Comparison of ENCODE assay signal across 20 mouse cellular contexts in genomic region chr12:107547194-107547885, GRCm38 (mm10). TPM values are rescaled to one million over a fixed set of nuclear protein-coding genes. Genes with fewer than 3 reads are reported as not detected.
DNase-seq lines count a peak whose midpoint lies in the region; ATAC-seq and TF ChIP-seq lines count a peak whose summit lies in the region.
"Had no signal": no experiment of that assay in that cellular context is flagged by ENCODE, and none has a peak within 500 bp of the region (broad histone marks: within the 10 kb centered on the region; RNA-seq: fewer than 3 reads in every experiment).

No protein-coding gene starts in this region.

- H3K27me3 ChIP-seq in hindbrain, postnatal 0 days (ENCODE audit: insufficient read depth, low read length): no peaks in the 10 kb centered on the region
- H3K27me3 ChIP-seq in hindbrain, embryonic 12.5 days: no peaks in the 10 kb centered on the region
- H3K27me3 ChIP-seq in midbrain, embryonic 11.5 days (ENCODE audit: control insufficient read depth, insufficient read depth, low read length): no peaks in the 10 kb centered on the region
- no peaks in the 10 kb centered on the region for H3K27me3 ChIP-seq in midbrain, embryonic 15.5 days (replicated peaks)
- no peaks in the 10 kb centered on the region for H3K27me3 ChIP-seq in midbrain, postnatal 0 days (ENCODE audit: insufficient read depth, low read length)
- no peaks in the 10 kb centered on the region for H3K27me3 ChIP-seq in thymus, adult 2 months (ENCODE audit: control insufficient read depth, insufficient read depth, low read length)
- H3K27me3 ChIP-seq: limb, embryonic 15.5 days; neural tube, embryonic 12.5 days had no signal

- no peak; the same call in 1 of the 2 replicates for ATAC-seq in hindbrain, postnatal 0 days
- no peak for ATAC-seq in hindbrain, embryonic 12.5 days (ENCODE audit: low FRiP score)
- no peak for ATAC-seq in midbrain, embryonic 11.5 days (ENCODE audit: low FRiP score)
- no peak for ATAC-seq in midbrain, embryonic 15.5 days (replicated peaks)
- ATAC-seq in midbrain, postnatal 0 days (ENCODE audit: low FRiP score): no peak
- ATAC-seq: activated CD4-positive, CD25-positive, alpha-beta regulatory T cell, adult 4 months; hindbrain, embryonic 16.5 days; liver, postnatal 0 days had no signal

- peak; percentile 4 for DNase-seq in embryo, embryonic 10.5 days (ENCODE audit: low spot score)
- no peak for DNase-seq in embryo, embryonic 10 days (ENCODE audit: low spot score)
- DNase-seq in hindbrain, postnatal 0 days (ENCODE audit: low spot score): peak; percentile 29
- peak; percentile 82 for DNase-seq in midbrain, embryonic 11.5 days (ENCODE audit: low spot score, missing footprints)
- DNase-seq in midbrain, postnatal 0 days (ENCODE audit: low spot score): peak; percentile 39
- DNase-seq in thymus, adult 2 months: no peak
- DNase-seq: liver, postnatal 0 days; right cerebral cortex, postnatal 25 days; thymus, adult 18-20 months had no signal

- 42% methylated on average over 5 of the region's 5 CpGs for WGBS in hindbrain, postnatal 0 days
- 53% methylated on average over 5 of the region's 5 CpGs for WGBS in hindbrain, embryonic 12.5 days
- WGBS in midbrain, embryonic 11.5 days: 51% methylated on average over 5 of the region's 5 CpGs
- 51% methylated on average over 5 of the region's 5 CpGs for whole genome bisulfite sequencing in midbrain, embryonic 15.5 days
- 51% methylated on average over 5 of the region's 5 CpGs for WGBS in midbrain, postnatal 0 days
- 81% methylated on average over 5 of the region's 5 CpGs for WGBS in thymus, adult 2 months

- no peak overlapping the region for H3K27ac ChIP-seq in hindbrain, postnatal 0 days
- H3K27ac ChIP-seq in hindbrain, embryonic 12.5 days: no peak overlapping the region
- no peak overlapping the region for H3K27ac ChIP-seq in midbrain, embryonic 11.5 days (ENCODE audit: low read depth, low read length)
- H3K27ac ChIP-seq in midbrain, embryonic 15.5 days: no peak overlapping the region
- no peak overlapping the region for H3K27ac ChIP-seq in midbrain, postnatal 0 days (ENCODE audit: low read depth, low read length)
- H3K27ac ChIP-seq in thymus, adult 2 months (ENCODE audit: control insufficient read depth, insufficient read depth, low read length): no peak overlapping the region
- H3K27ac ChIP-seq: limb, embryonic 15.5 days; neural tube, embryonic 12.5 days had no signal

- H3K36me3 ChIP-seq in hindbrain, postnatal 0 days (ENCODE audit: insufficient read depth, low read length): no peaks in the 10 kb centered on the region
- no peaks in the 10 kb centered on the region for H3K36me3 ChIP-seq in hindbrain, embryonic 12.5 days
- H3K36me3 ChIP-seq in midbrain, embryonic 11.5 days (ENCODE audit: control insufficient read depth, insufficient read depth, low read length): no peaks in the 10 kb centered on the region
- H3K36me3 ChIP-seq in midbrain, embryonic 15.5 days (replicated peaks): no peaks in the 10 kb centered on the region
- H3K36me3 ChIP-seq in midbrain, postnatal 0 days (ENCODE audit: insufficient read depth, low read length): no peaks in the 10 kb centered on the region
- H3K36me3 ChIP-seq in thymus, adult 2 months (ENCODE audit: control insufficient read depth, insufficient read depth, low read length): no peaks in the 10 kb centered on the region
- H3K36me3 ChIP-seq: limb, embryonic 15.5 days; neural tube, embryonic 12.5 days had no signal

- TF ChIP-seq POLR2A in thymus, adult 2 months (IDR thresholded peaks at IDR 0.05; ENCODE audit: control insufficient read depth, extremely low read depth, insufficient read depth, low read length, poor library complexity): no peak

- no peaks in the 10 kb centered on the region for H3K9me3 ChIP-seq in hindbrain, postnatal 0 days (ENCODE audit: low read length)
- no peaks in the 10 kb centered on the region for H3K9me3 ChIP-seq in hindbrain, embryonic 12.5 days (replicated peaks)
- no peaks in the 10 kb centered on the region for H3K9me3 ChIP-seq in midbrain, embryonic 11.5 days (ENCODE audit: control insufficient read depth, low read length)
- no peaks in the 10 kb centered on the region for H3K9me3 ChIP-seq in midbrain, embryonic 15.5 days
- H3K9me3 ChIP-seq in midbrain, postnatal 0 days (ENCODE audit: low read length): no peaks in the 10 kb centered on the region
- H3K9me3 ChIP-seq: limb, embryonic 15.5 days; neural tube, embryonic 12.5 days had no signal

- H3K4me2 ChIP-seq in hindbrain, postnatal 0 days (ENCODE audit: low read depth, low read length): no peak overlapping the region
- no peak overlapping the region for H3K4me2 ChIP-seq in hindbrain, embryonic 12.5 days (replicated peaks)
- no peak overlapping the region for H3K4me2 ChIP-seq in midbrain, embryonic 11.5 days
- no peak overlapping the region for H3K4me2 ChIP-seq in midbrain, embryonic 15.5 days
- H3K4me2 ChIP-seq in midbrain, postnatal 0 days (ENCODE audit: low read depth, low read length, poor library complexity, severe bottlenecking): no peak overlapping the region
- H3K4me2 ChIP-seq: limb, embryonic 15.5 days; neural tube, embryonic 12.5 days had no signal

- H3K4me3 ChIP-seq in hindbrain, postnatal 0 days (ENCODE audit: low read length): no peak overlapping the region
- no peak overlapping the region for H3K4me3 ChIP-seq in hindbrain, embryonic 12.5 days
- H3K4me3 ChIP-seq in midbrain, embryonic 11.5 days (ENCODE audit: low read depth, low read length): no peak overlapping the region
- H3K4me3 ChIP-seq in midbrain, embryonic 15.5 days: no peak overlapping the region
- no peak overlapping the region for H3K4me3 ChIP-seq in midbrain, postnatal 0 days (ENCODE audit: low read depth, low read length)
- no peak overlapping the region for H3K4me3 ChIP-seq in thymus, adult 2 months (ENCODE audit: control insufficient read depth, insufficient read depth, low read length)
- H3K4me3 ChIP-seq: limb, embryonic 15.5 days; neural tube, embryonic 12.5 days had no signal

- peaks cover 4% of the 10 kb centered on the region; the same call in 1 of the 2 replicates for H3K4me1 ChIP-seq in hindbrain, postnatal 0 days (ENCODE audit: insufficient read depth, low read length)
- peaks cover 6% of the 10 kb centered on the region; the same call in 1 of the 2 replicates for H3K4me1 ChIP-seq in hindbrain, embryonic 12.5 days
- H3K4me1 ChIP-seq in midbrain, embryonic 11.5 days (ENCODE audit: control insufficient read depth, insufficient read depth, low read length): peaks cover 2% of the 10 kb centered on the region
- peaks cover 4% of the 10 kb centered on the region; the same call in 1 of the 2 replicates for H3K4me1 ChIP-seq in midbrain, embryonic 15.5 days
- no peaks in the 10 kb centered on the region for H3K4me1 ChIP-seq in midbrain, postnatal 0 days (ENCODE audit: insufficient read depth, low read length)
- no peaks in the 10 kb centered on the region for H3K4me1 ChIP-seq in thymus, adult 2 months (replicated peaks; ENCODE audit: control insufficient read depth, insufficient read depth, low read length)
- H3K4me1 ChIP-seq: neural tube, embryonic 12.5 days had no signal

- H3K9ac ChIP-seq in hindbrain, postnatal 0 days (replicated peaks; ENCODE audit: low read length): no peak overlapping the region
- H3K9ac ChIP-seq in hindbrain, embryonic 12.5 days: no peak overlapping the region
- no peak overlapping the region for H3K9ac ChIP-seq in midbrain, embryonic 11.5 days (ENCODE audit: low read length)
- no peak overlapping the region for H3K9ac ChIP-seq in midbrain, embryonic 15.5 days
- no peak overlapping the region for H3K9ac ChIP-seq in midbrain, postnatal 0 days (replicated peaks; ENCODE audit: low read length, poor library complexity, severe bottlenecking)
- H3K9ac ChIP-seq: limb, embryonic 15.5 days; liver, postnatal 0 days; neural tube, embryonic 12.5 days had no signal

- TF ChIP-seq CTCF in hindbrain, postnatal 0 days (IDR thresholded peaks at IDR 0.05; ENCODE audit: low read depth): no peak
- no peak for TF ChIP-seq CTCF in midbrain, postnatal 0 days (IDR thresholded peaks at IDR 0.05)
- no peak for TF ChIP-seq CTCF in thymus, adult 2 months (IDR thresholded peaks at IDR 0.05; ENCODE audit: borderline replicate concordance, control insufficient read depth, extremely low read depth, insufficient read depth, low read length, poor library complexity)

RNA-seq across cellular contexts. Expression of gene 3110018I06Rik, which starts 58.9 kb away (rescaled TPM):
- total RNA-seq in hindbrain, postnatal 0 days (2014; rRNA removed): not detected in 2 replicates
- polyA plus RNA-seq in hindbrain, postnatal 0 days (2015; fragmentation: Nextera tagmentation; extraction: Ambion mirVana): not detected in 2 replicates
- not detected in 2 replicates for polyA plus RNA-seq in hindbrain, embryonic 12.5 days (2016; fragmentation: Nextera tagmentation; extraction: Ambion mirVana)
- polyA plus RNA-seq in midbrain, embryonic 11.5 days (2014; fragmentation: Nextera tagmentation; extraction: Ambion mirVana): not detected in 2 replicates
- not detected in 2 replicates for polyA plus RNA-seq in midbrain, embryonic 15.5 days (2015; fragmentation: Nextera tagmentation; extraction: Ambion mirVana)
- not detected in 2 replicates for total RNA-seq in midbrain, postnatal 0 days (2014; rRNA removed)
- not detected in 2 replicates for polyA plus RNA-seq in midbrain, postnatal 0 days (2015; fragmentation: Nextera tagmentation; extraction: Ambion mirVana)
- not detected in 2 replicates for polyA plus RNA-seq in thymus, adult 2 months (2012; rRNA removed)
- total RNA-seq: adrenal gland, postnatal 4 days; layer of hippocampus, adult 8-10 months; left cerebral cortex, adult 8-10 months had no signal
- polyA plus RNA-seq: activated CD4-positive, CD25-positive, alpha-beta regulatory T cell, adult 4 months; gonadal fat pad, adult 2 months; heart, embryonic 14.5 days; hindbrain, embryonic 16.5 days; limb, embryonic 15.5 days; liver, postnatal 0 days; neural tube, embryonic 12.5 days had no signal

Comparison
In these comparisons a context has a peak if more than half of its experiments do, and no peak if none do; other contexts are left out.
1. DNase-seq: peak in embryo, embryonic 10.5 days (single experiment), hindbrain, postnatal 0 days (single experiment), midbrain, embryonic 11.5 days (single experiment) and midbrain, postnatal 0 days (single experiment); none in embryo, embryonic 10 days (single experiment) and thymus, adult 2 months (single experiment).